Mouse (Mus musculus): Measurements from ENCODE around the gene Znrf1. TPM values are rescaled to one million over a fixed set of nuclear protein-coding genes. Genes with fewer than 3 reads are reported as not detected.

The Znrf1 gene
- polyA plus RNA-seq, 1 experiment from 2014 or later = 39.3 TPM

DNA sequence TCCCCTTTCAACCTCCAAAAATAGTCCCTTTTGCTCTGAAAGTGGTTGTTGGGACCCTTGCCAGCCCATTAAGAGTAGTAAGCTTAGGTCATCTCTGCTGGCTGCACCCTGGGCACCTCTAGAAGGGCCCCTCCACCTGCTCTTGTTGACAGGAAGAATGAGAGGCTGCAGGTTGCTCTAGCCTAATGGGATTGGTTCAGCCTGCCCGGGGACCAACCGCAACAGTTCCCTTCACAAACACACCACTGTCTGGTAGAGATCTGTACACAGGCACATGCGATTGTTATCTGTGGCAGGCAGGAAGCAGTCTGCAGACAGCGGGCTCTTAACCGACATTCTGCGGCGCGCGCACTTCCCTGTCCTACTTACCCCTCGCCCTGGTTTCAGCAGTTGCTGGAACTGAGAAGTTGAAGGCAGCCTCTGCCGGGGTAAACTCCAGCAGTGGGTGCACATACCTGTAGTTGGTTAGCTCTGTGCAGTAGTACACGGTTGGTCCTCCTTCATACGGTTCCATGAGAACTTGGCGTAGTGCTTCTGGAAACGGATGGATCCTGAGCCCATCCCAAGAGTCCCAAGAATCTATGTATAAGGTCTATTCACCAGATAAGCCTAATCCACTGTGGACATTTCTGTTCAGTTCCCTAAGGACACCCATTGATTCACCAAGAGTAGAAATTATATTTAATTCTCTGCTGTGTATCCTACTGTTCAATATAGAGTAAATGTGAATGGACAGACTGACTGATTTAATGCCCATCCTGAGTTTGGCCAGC, 60.0 kb downstream of the Znrf1 start:
- H3K27me3 ChIP-seq (ENCODE audit: control insufficient read depth, insufficient read depth, low read length) = no peaks in the 10 kb centered on the region
- H3K27ac ChIP-seq (replicated peaks; ENCODE audit: low read depth, low read length) = no peak overlapping the region
- H3K9me3 ChIP-seq (replicated peaks; ENCODE audit: control insufficient read depth, low read length) = no peaks in the 10 kb centered on the region
- H3K9ac ChIP-seq (replicated peaks; ENCODE audit: low read length) = no peak overlapping the region
- 85% methylated on average over 15 of the region's 15 CpGs for WGBS
- ATAC-seq (replicated peaks; ENCODE audit: insufficient number of reproducible peaks, low FRiP score, low TSS enrichment, low read depth) (no peak), DNase-seq (ENCODE audit: low spot score) (no peak)
- H3K4me2 ChIP-seq (ENCODE audit: low read depth, low read length) = no peak overlapping the region
- no peaks in the 10 kb centered on the region for H3K36me3 ChIP-seq (replicated peaks; ENCODE audit: control insufficient read depth, insufficient read depth, low read depth, low read length)
- H3K4me1 ChIP-seq (ENCODE audit: control insufficient read depth, insufficient read depth, low read length) = no peaks in the 10 kb centered on the region
- no peak overlapping the region for H3K4me3 ChIP-seq (ENCODE audit: low read depth, low read length)

DNA sequence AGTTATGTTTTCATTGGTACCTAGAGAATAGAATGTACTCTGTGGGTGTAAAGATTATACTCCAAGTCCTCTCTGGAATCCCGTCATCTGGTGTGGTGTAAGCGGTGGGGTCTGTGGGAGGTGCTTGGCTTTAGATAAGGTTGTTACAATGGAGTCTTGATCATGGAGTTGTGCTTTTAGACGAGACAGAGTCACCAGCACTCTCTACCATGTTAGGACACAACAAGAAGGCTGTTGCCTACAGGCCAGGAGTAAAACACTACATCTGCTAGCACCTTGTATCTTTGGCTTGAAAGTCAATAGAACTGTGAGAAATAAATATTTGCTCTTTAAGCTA, 60.6 kb downstream of the Znrf1 start:
- 68% methylated on average over 3 of the region's 3 CpGs for WGBS

DNA sequence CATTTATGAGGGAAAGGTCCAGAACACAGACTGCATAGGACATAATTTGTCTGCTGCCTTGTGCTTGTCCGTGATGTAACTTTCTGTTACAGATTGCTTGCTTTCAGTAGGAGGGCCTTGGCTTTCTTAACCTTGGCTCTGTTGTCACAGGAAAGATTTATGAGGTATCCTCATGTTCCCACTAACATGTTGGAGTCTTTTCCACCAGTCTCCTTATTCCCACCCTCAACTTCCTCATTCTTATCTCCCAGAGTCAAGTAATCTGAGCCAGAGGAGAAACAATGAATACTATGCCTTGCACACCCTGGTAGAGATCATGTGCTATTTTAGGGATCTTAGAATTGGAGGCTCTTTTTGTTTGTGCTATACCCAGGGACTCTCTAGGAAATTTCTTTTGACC, 61.4 kb downstream of the Znrf1 start:
- DNase-seq (ENCODE audit: low spot score) (no peak), ATAC-seq (replicated peaks; ENCODE audit: insufficient number of reproducible peaks, low FRiP score, low TSS enrichment, low read depth) (no peak)
- Histone ChIP-seq H3K9me3 (replicated peaks; ENCODE audit: control insufficient read depth, low read length) (no peaks in the 10 kb centered on the region), H3K27me3 (ENCODE audit: control insufficient read depth, insufficient read depth, low read length) (no peaks in the 10 kb centered on the region), H3K4me1 (ENCODE audit: control insufficient read depth, insufficient read depth, low read length) (no peaks in the 10 kb centered on the region), H3K36me3 (replicated peaks; ENCODE audit: control insufficient read depth, insufficient read depth, low read depth, low read length) (no peaks in the 10 kb centered on the region), H3K27ac (replicated peaks; ENCODE audit: low read depth, low read length) (no peak overlapping the region), H3K9ac (replicated peaks; ENCODE audit: low read length) (no peak overlapping the region), H3K4me3 (ENCODE audit: low read depth, low read length) (no peak overlapping the region), H3K4me2 (ENCODE audit: low read depth, low read length) (no peak overlapping the region)
- WGBS = 70% methylated on average over 1 of the region's 1 CpGs

More for the DNA sequence above, 60.6 kb downstream of the Znrf1 start:
- DNase-seq (ENCODE audit: low spot score) (no peak), ATAC-seq (replicated peaks; ENCODE audit: insufficient number of reproducible peaks, low FRiP score, low TSS enrichment, low read depth) (no peak)
- Histone ChIP-seq H3K27ac (replicated peaks; ENCODE audit: low read depth, low read length) (no peak overlapping the region), H3K9ac (replicated peaks; ENCODE audit: low read length) (no peak overlapping the region), H3K4me2 (ENCODE audit: low read depth, low read length) (no peak overlapping the region), H3K27me3 (ENCODE audit: control insufficient read depth, insufficient read depth, low read length) (no peaks in the 10 kb centered on the region), H3K4me3 (ENCODE audit: low read depth, low read length) (no peak overlapping the region), H3K9me3 (replicated peaks; ENCODE audit: control insufficient read depth, low read length) (no peaks in the 10 kb centered on the region), H3K36me3 (replicated peaks; ENCODE audit: control insufficient read depth, insufficient read depth, low read depth, low read length) (no peaks in the 10 kb centered on the region), H3K4me1 (ENCODE audit: control insufficient read depth, insufficient read depth, low read length) (no peaks in the 10 kb centered on the region)

DNA sequence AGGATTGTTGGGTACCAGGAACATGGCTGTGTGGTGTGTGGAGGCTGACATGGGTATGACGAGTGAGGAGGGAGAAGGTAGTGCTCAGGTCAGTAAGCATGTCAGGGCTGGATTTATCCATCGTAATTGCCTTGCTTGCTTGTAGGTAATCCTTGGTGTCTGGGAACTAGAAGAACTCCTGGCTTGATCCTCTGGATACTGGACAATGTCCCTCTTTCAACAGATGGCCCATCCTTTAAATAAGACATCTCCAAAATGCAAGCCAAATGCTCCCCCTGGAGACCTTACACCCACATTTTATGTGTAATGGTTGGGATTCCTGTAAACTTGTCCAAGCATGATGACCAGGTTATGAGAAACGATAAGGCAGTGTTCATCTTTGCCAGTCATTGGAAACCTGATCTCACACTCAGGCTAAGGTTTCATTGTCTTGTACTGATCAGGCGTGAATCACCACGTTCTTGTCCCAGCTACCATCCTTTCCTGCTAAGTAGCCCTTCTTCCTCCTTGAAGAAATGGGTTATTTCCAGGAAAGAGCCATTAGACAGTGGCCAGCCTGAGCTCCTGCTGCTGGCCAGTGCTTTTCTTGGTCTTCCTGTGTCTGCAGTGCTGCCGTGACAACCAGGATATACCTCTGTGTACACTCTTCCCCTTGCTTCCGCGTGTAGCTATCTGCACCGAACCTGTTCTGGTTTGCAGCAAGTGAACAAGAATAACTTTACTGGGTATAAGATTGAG, 64.0 kb downstream of the Znrf1 start:
- no peak overlapping the region for H3K4me3 ChIP-seq (ENCODE audit: low read depth, low read length)
- WGBS = 85% methylated on average over 9 of the region's 9 CpGs
- H3K27me3 ChIP-seq (ENCODE audit: control insufficient read depth, insufficient read depth, low read length) = no peaks in the 10 kb centered on the region
- no peak for ATAC-seq (replicated peaks; ENCODE audit: insufficient number of reproducible peaks, low FRiP score, low TSS enrichment, low read depth)
- no peaks in the 10 kb centered on the region for H3K9me3 ChIP-seq (replicated peaks; ENCODE audit: control insufficient read depth, low read length)
- no peak for DNase-seq (ENCODE audit: low spot score)
- no peak overlapping the region for H3K9ac ChIP-seq (replicated peaks; ENCODE audit: low read length)
- no peaks in the 10 kb centered on the region for H3K36me3 ChIP-seq (replicated peaks; ENCODE audit: control insufficient read depth, insufficient read depth, low read depth, low read length)
- no peaks in the 10 kb centered on the region for H3K4me1 ChIP-seq (ENCODE audit: control insufficient read depth, insufficient read depth, low read length)
- no peak overlapping the region for H3K27ac ChIP-seq (replicated peaks; ENCODE audit: low read depth, low read length)
- H3K4me2 ChIP-seq (ENCODE audit: low read depth, low read length) = no peak overlapping the region

DNA sequence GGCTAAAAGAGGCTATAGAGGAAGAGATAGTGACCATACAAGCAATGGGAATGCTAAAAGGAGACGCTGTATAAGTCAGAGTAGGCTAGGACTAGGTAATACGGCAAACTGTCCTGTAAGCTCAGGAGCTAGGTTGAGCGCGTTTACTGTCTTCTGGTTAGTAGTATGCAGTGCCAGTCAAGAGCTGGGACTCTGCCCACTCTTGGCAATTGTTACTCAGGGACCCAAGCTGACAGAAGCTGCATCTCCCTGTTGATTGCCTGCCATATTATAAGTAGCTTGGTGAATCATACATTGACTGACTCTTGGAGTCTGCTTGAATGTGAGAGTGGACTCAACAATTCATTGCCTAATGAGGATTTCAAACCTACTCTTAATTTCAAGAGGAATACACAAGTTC, 66.2 kb downstream of the Znrf1 start:
- Histone ChIP-seq H3K4me3 (ENCODE audit: low read depth, low read length) (no peak overlapping the region), H3K9me3 (replicated peaks; ENCODE audit: control insufficient read depth, low read length) (no peaks in the 10 kb centered on the region), H3K4me2 (ENCODE audit: low read depth, low read length) (no peak overlapping the region), H3K4me1 (ENCODE audit: control insufficient read depth, insufficient read depth, low read length) (no peaks in the 10 kb centered on the region), H3K27ac (replicated peaks; ENCODE audit: low read depth, low read length) (no peak overlapping the region), H3K36me3 (replicated peaks; ENCODE audit: control insufficient read depth, insufficient read depth, low read depth, low read length) (no peaks in the 10 kb centered on the region), H3K9ac (replicated peaks; ENCODE audit: low read length) (no peak overlapping the region), H3K27me3 (ENCODE audit: control insufficient read depth, insufficient read depth, low read length) (no peaks in the 10 kb centered on the region)
- WGBS = 97% methylated on average over 4 of the region's 4 CpGs
- ATAC-seq (replicated peaks; ENCODE audit: insufficient number of reproducible peaks, low FRiP score, low TSS enrichment, low read depth) = no peak
- no peak for DNase-seq (ENCODE audit: low spot score)

DNA sequence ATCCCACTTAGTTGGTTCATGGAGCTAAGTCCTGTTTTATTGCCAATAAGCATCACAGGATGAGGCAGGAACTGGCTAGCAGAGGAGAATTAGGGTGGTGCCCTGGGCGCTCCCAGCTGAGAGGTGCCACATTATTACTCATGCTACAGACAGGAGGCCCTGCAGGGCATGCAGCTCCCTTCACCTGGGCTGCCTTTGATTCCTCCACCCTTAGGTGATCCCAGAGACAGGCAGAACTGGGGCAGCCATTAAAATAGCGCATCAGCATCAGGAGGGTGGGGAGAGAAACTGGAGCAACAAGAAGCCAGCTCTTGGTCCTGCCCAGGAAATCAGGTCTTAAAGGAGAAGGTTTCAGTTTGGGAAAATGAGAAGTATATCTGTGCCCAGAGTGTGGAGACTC, 69.1 kb downstream of the Znrf1 start:
- H3K4me2 ChIP-seq (ENCODE audit: low read depth, low read length) = no peak overlapping the region
- H3K9ac ChIP-seq (replicated peaks; ENCODE audit: low read length) = no peak overlapping the region
- H3K4me1 ChIP-seq (ENCODE audit: control insufficient read depth, insufficient read depth, low read length) = no peaks in the 10 kb centered on the region
- H3K27ac ChIP-seq (replicated peaks; ENCODE audit: low read depth, low read length) = no peak overlapping the region
- ATAC-seq (replicated peaks; ENCODE audit: insufficient number of reproducible peaks, low FRiP score, low TSS enrichment, low read depth) (no peak), DNase-seq (ENCODE audit: low spot score) (no peak)
- H3K27me3 ChIP-seq (ENCODE audit: control insufficient read depth, insufficient read depth, low read length) = no peaks in the 10 kb centered on the region
- 100% methylated on average over 2 of the region's 2 CpGs for WGBS
- no peaks in the 10 kb centered on the region for H3K36me3 ChIP-seq (replicated peaks; ENCODE audit: control insufficient read depth, insufficient read depth, low read depth, low read length)
- no peaks in the 10 kb centered on the region for H3K9me3 ChIP-seq (replicated peaks; ENCODE audit: control insufficient read depth, low read length)
- H3K4me3 ChIP-seq (ENCODE audit: low read depth, low read length) = no peak overlapping the region

DNA sequence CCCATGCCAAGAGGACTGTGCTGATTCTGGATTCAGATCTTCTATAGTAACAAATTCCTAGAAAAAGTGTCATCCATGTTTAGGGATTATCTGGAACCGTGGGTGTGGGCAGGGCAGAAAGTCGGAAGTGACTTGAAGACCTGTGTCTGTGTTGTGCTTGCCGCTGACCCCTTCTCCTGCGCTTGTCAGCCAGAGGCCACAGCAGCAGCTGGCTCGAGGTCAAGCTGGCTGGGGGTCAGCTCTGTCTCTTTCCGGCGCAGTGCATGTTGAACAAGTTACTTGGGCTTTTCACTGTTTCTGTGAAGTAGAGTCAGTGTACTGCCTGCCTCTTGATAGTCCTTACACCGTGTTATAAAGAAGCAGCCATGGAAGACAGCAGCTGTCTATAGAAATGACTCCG, 71.1 kb downstream of the Znrf1 start:
- H3K27me3 ChIP-seq (ENCODE audit: control insufficient read depth, insufficient read depth, low read length) = no peaks in the 10 kb centered on the region
- no peak for ATAC-seq (replicated peaks; ENCODE audit: insufficient number of reproducible peaks, low FRiP score, low TSS enrichment, low read depth)
- WGBS = 87% methylated on average over 9 of the region's 9 CpGs

DNA sequence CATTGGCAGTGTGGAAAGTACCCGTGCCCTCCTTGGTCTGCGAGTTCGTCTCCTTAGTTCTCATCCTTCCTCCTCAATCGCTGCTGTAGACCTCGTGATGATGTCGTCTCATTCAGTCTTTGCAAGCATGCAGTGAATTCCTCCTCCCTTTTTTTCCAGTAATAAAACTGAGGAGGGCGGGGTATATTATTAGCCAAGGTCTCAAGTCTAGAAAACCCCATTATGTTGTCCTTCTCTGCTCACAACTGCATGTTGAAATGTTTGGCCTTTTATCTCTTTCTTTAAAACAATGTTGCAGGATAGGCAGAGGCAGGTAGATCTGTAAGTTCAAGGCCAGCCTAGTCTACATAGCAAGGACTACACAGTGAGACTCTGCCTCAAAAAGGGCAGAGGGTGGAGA, 71.5 kb downstream of the Znrf1 start:
- DNase-seq (ENCODE audit: low spot score) (no peak), ATAC-seq (replicated peaks; ENCODE audit: insufficient number of reproducible peaks, low FRiP score, low TSS enrichment, low read depth) (no peak)
- no peak overlapping the region for H3K9ac ChIP-seq (replicated peaks; ENCODE audit: low read length)
- WGBS = 93% methylated on average over 7 of the region's 7 CpGs
- H3K27ac ChIP-seq (replicated peaks; ENCODE audit: low read depth, low read length) = no peak overlapping the region
- H3K9me3 ChIP-seq (replicated peaks; ENCODE audit: control insufficient read depth, low read length) = no peaks in the 10 kb centered on the region
- H3K4me2 ChIP-seq (ENCODE audit: low read depth, low read length) = no peak overlapping the region
- H3K27me3 ChIP-seq (ENCODE audit: control insufficient read depth, insufficient read depth, low read length) = no peaks in the 10 kb centered on the region
- H3K4me3 ChIP-seq (ENCODE audit: low read depth, low read length) = no peak overlapping the region
- H3K4me1 ChIP-seq (ENCODE audit: control insufficient read depth, insufficient read depth, low read length) = no peaks in the 10 kb centered on the region
- H3K36me3 ChIP-seq (replicated peaks; ENCODE audit: control insufficient read depth, insufficient read depth, low read depth, low read length) = no peaks in the 10 kb centered on the region

More for the DNA sequence above, 71.1 kb downstream of the Znrf1 start:
- Histone ChIP-seq H3K9me3 (replicated peaks; ENCODE audit: control insufficient read depth, low read length) (no peaks in the 10 kb centered on the region), H3K4me3 (ENCODE audit: low read depth, low read length) (no peak overlapping the region), H3K4me1 (ENCODE audit: control insufficient read depth, insufficient read depth, low read length) (no peaks in the 10 kb centered on the region), H3K36me3 (replicated peaks; ENCODE audit: control insufficient read depth, insufficient read depth, low read depth, low read length) (no peaks in the 10 kb centered on the region), H3K4me2 (ENCODE audit: low read depth, low read length) (no peak overlapping the region), H3K9ac (replicated peaks; ENCODE audit: low read length) (no peak overlapping the region), H3K27ac (replicated peaks; ENCODE audit: low read depth, low read length) (no peak overlapping the region)
- DNase-seq (ENCODE audit: low spot score) = no peak
